ENCODE assay signal across 19 mouse cellular contexts in the genomic region with DNA sequence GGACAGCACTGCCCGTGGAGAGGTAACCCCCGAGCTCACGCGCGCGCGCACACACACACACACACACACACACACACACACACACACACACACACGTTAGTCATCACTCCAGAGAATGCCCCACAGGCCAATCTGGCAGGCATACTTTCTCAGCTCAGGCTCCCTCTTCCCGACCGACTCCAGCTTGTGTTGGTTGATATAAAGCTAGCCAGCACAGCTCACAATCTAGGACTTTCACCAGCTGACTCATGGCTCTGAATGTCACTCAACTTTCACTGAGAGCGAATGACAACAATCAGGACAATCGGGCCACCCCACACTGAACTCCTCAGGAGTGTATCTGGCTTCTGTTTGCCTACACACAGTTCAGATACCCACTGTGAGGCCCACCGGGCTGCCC. TPM values are rescaled to one million over a fixed set of nuclear protein-coding genes. Genes with fewer than 3 reads are reported as not detected.
DNase-seq lines count a peak whose midpoint lies in the region; ATAC-seq and TF ChIP-seq lines count a peak whose summit lies in the region.
"Had no signal": no experiment of that assay in that cellular context is flagged by ENCODE, and none has a peak within 500 bp of the region (broad histone marks: within the 10 kb centered on the region; RNA-seq: fewer than 3 reads in every experiment).

No protein-coding gene starts in this region.

- H3K27me3 ChIP-seq in heart, postnatal 0 days (ENCODE audit: control insufficient read depth, insufficient read depth, low read length) = no peaks in the 10 kb centered on the region
- no peaks in the 10 kb centered on the region for H3K27me3 ChIP-seq in midbrain, embryonic 16.5 days (ENCODE audit: control insufficient read depth, insufficient read depth, low read depth, low read length)
- H3K27me3 ChIP-seq: intestine, embryonic 15.5 days; kidney, embryonic 15.5 days; liver, embryonic 13.5 days; neural tube, embryonic 15.5 days had no signal

- WGBS in heart, postnatal 0 days = 35% methylated on average over 13 of the region's 13 CpGs
- WGBS in midbrain, embryonic 16.5 days = 80% methylated on average over 13 of the region's 13 CpGs

- ATAC-seq in cerebellum, adult (ENCODE audit: insufficient number of reproducible peaks, low FRiP score, low TSS enrichment) = no peak
- peak; percentile 77 for ATAC-seq in heart, postnatal 0 days (ENCODE audit: insufficient read depth, low read depth)
- no peak for ATAC-seq in midbrain, embryonic 16.5 days
- no peak for ATAC-seq in activated CD4-positive, CD25-positive, alpha-beta regulatory T cell, adult 4 months
- ATAC-seq: intestine, embryonic 15.5 days; midbrain, embryonic 13.5 days had no signal

- no peak overlapping the region for H3K4me3 ChIP-seq in heart, postnatal 0 days (ENCODE audit: low read depth, low read length)
- H3K4me3 ChIP-seq in midbrain, embryonic 16.5 days (ENCODE audit: low read depth, low read length) = no peak overlapping the region
- H3K4me3 ChIP-seq: forebrain, embryonic 12.5 days; intestine, embryonic 15.5 days; kidney, embryonic 15.5 days; liver, embryonic 13.5 days; midbrain, embryonic 13.5 days; myocyte; neural tube, embryonic 15.5 days had no signal

- TF ChIP-seq EP300 in heart, postnatal 0 days (IDR thresholded peaks at IDR 0.05; ENCODE audit: low read depth) = no peak

- H3K36me3 ChIP-seq in heart, postnatal 0 days (replicated peaks; ENCODE audit: control insufficient read depth, insufficient read depth, low read length) = peaks cover 8% of the 10 kb centered on the region; the same call in 1 of the 2 replicates
- H3K36me3 ChIP-seq in midbrain, embryonic 16.5 days (ENCODE audit: control insufficient read depth, insufficient read depth, low read length) = peaks cover 5% of the 10 kb centered on the region
- H3K36me3 ChIP-seq: intestine, embryonic 15.5 days had no signal

- peak overlapping the region; percentile 4; the same call in 1 of the 2 replicates for H3K4me2 ChIP-seq in heart, postnatal 0 days (ENCODE audit: low read depth, low read length)
- H3K4me2 ChIP-seq in midbrain, embryonic 16.5 days (ENCODE audit: low read length) = no peak overlapping the region
- H3K4me2 ChIP-seq: forebrain, embryonic 12.5 days; hindbrain, embryonic 14.5 days; intestine, embryonic 15.5 days; kidney, embryonic 15.5 days; liver, embryonic 13.5 days; midbrain, embryonic 13.5 days; neural tube, embryonic 15.5 days had no signal

- no peak overlapping the region for H3K9ac ChIP-seq in heart, postnatal 0 days (replicated peaks; ENCODE audit: low read depth, low read length)
- no peak overlapping the region for H3K9ac ChIP-seq in midbrain, embryonic 16.5 days (ENCODE audit: low read depth, low read length)
- H3K9ac ChIP-seq: forebrain, embryonic 12.5 days; hindbrain, embryonic 14.5 days; intestine, embryonic 15.5 days; kidney, embryonic 15.5 days; liver, embryonic 13.5 days; midbrain, embryonic 13.5 days; neural tube, embryonic 15.5 days had no signal

- H3K9me3 ChIP-seq in heart, postnatal 0 days (replicated peaks; ENCODE audit: control insufficient read depth, low read length) = no peaks in the 10 kb centered on the region
- no peaks in the 10 kb centered on the region for H3K9me3 ChIP-seq in midbrain, embryonic 16.5 days (replicated peaks; ENCODE audit: control insufficient read depth, low read length, poor library complexity, severe bottlenecking)
- H3K9me3 ChIP-seq: forebrain, embryonic 12.5 days; intestine, embryonic 15.5 days; kidney, embryonic 15.5 days; liver, embryonic 13.5 days; midbrain, embryonic 13.5 days; neural tube, embryonic 15.5 days had no signal

- peak overlapping the region; percentile 1; the same call in 1 of the 2 replicates for H3K27ac ChIP-seq in heart, postnatal 0 days (ENCODE audit: low read depth)
- no peak overlapping the region for H3K27ac ChIP-seq in midbrain, embryonic 16.5 days (ENCODE audit: low read length)
- H3K27ac ChIP-seq: forebrain, embryonic 12.5 days; hindbrain, embryonic 14.5 days; intestine, embryonic 15.5 days; kidney, embryonic 15.5 days; liver, embryonic 13.5 days; midbrain, embryonic 13.5 days; neural tube, embryonic 15.5 days had no signal

- peak; percentile 31 for DNase-seq in cerebellum, adult 11-12 months
- peak; percentile 43 for DNase-seq in Muller cell, postnatal 12 days (ENCODE audit: inconsistent ontology term)
- DNase-seq in cerebellum, adult 9-11 months = peak; percentile 28
- peak; percentile 38 for DNase-seq in heart, postnatal 0 days (ENCODE audit: low spot score)
- no peak for DNase-seq in embryo, embryonic 10 days (ENCODE audit: low spot score)
- DNase-seq: adrenal gland, postnatal 25 days; gastrocnemius, postnatal 36 days; liver, embryonic 13.5 days; thymus, adult 18-20 months had no signal

- H3K4me1 ChIP-seq in heart, postnatal 0 days (ENCODE audit: control insufficient read depth, insufficient read depth) = peaks cover 6% of the 10 kb centered on the region; the same call in 1 of the 2 replicates
- peaks cover 26% of the 10 kb centered on the region for H3K4me1 ChIP-seq in midbrain, embryonic 16.5 days (ENCODE audit: control insufficient read depth, insufficient read depth, low read length)

- TF ChIP-seq CTCF in heart, postnatal 0 days (IDR thresholded peaks at IDR 0.05; ENCODE audit: low read depth) = no peak

RNA-seq across cellular contexts. Expression of a gene that starts 20.0 kb away (rescaled TPM):
- 4.1 and 4.8 TPM in 2 replicates for total RNA-seq in heart, postnatal 0 days (2014; rRNA removed; ENCODE audit: low replicate concordance)
- polyA plus RNA-seq in heart, postnatal 0 days (2015; fragmentation: Nextera tagmentation; extraction: Ambion mirVana) = 7.2 and 7.4 TPM in 2 replicates
- 10.3 and 12.3 TPM in 2 replicates for polyA plus RNA-seq in midbrain, embryonic 16.5 days (2015; fragmentation: Nextera tagmentation; extraction: Ambion mirVana)
- under 1 TPM; 0.55 to 0.90 TPM for polyA plus RNA-seq in activated CD4-positive, CD25-positive, alpha-beta regulatory T cell, adult 4 months (2017; shearing (Covaris generic))
